Mouse (Mus musculus) midbrain, embryonic 11.5 days (tissue): Measurements from ENCODE around the gene Tulp3. TPM values are rescaled to one million over a fixed set of nuclear protein-coding genes. Genes with fewer than 3 reads are reported as not detected.

Source experiments
- ATAC-seq: fragments of 200-750 bp; cut with Nextera tagmentation; 2 replicates; pipeline ENCODE4 v1.8.0; 2017; ENCODE audit warnings: moderate TSS enrichment, moderate library complexity; ENCODE audit not compliant: low FRiP score
- DNase-seq: peaks from one replicate; pipeline ENCODE4 v3.0.0; 2015; ENCODE audit warnings: low spot score; ENCODE audit errors: missing footprints
- H3K27ac ChIP-seq: fragments of 300-500 bp; sonication (generic); 2 replicates; pipeline ENCODE4 v1.5.1; 2014; ENCODE audit warnings: low read depth, low read length
- H3K27me3 ChIP-seq: fragments of 300-500 bp; sonication (generic); 2 replicates; pipeline ENCODE4 v1.6.1; 2014; ENCODE audit warnings: mild to moderate bottlenecking, low read length, moderate library complexity, mixed read lengths; ENCODE audit not compliant: control insufficient read depth, insufficient read depth
- H3K36me3 ChIP-seq: fragments of 300-500 bp; sonication (generic); 2 replicates; pipeline ENCODE4 v1.6.1; 2014; ENCODE audit warnings: mild to moderate bottlenecking, low read length, moderate library complexity, mixed read lengths; ENCODE audit not compliant: control insufficient read depth, insufficient read depth
- H3K4me1 ChIP-seq: fragments of 300-500 bp; sonication (generic); 2 replicates; pipeline ENCODE4 v1.6.1; 2014; ENCODE audit warnings: low read length; ENCODE audit not compliant: control insufficient read depth, insufficient read depth
- H3K4me2 ChIP-seq: fragments of 300-500 bp; sonication (generic); 2 replicates; pipeline ENCODE4 v1.6.1; 2014; ENCODE audit warnings: mild to moderate bottlenecking, moderate library complexity
- H3K4me3 ChIP-seq: fragments of 300-500 bp; sonication (generic); 2 replicates; pipeline ENCODE4 v1.5.1; 2014; ENCODE audit warnings: low read depth, low read length
- H3K9ac ChIP-seq: fragments of 300-500 bp; sonication (generic); 2 replicates; pipeline ENCODE4 v1.6.1; 2014; ENCODE audit warnings: low read length
- H3K9me3 ChIP-seq: fragments of 300-500 bp; sonication (generic); 2 replicates; pipeline ENCODE4 v1.6.1; 2016; ENCODE audit warnings: low read length; ENCODE audit not compliant: control insufficient read depth
- WGBS: fragments of 180-500 bp; shearing (Covaris S2); extraction: QIAGEN DNeasy Blood & Tissue Kit; methylation state at CpG from one replicate; pipeline ENCODE4 v1.1.7; 2014; 5-methylcytosine and 5-hydroxymethylcytosine counted together
- polyA plus RNA-seq: library from polyadenylated mRNA; unstranded; fragments of >200 nt; fragmentation: Nextera tagmentation; extraction: Ambion mirVana; gene quantifications from 2 replicates; pipeline ENCODE4 v1.2.1, GENCODE M21; 2014

Gene Tulp3
- polyA plus RNA-seq, 1 experiment from 2014 or later, result 15.5 TPM

DNA sequence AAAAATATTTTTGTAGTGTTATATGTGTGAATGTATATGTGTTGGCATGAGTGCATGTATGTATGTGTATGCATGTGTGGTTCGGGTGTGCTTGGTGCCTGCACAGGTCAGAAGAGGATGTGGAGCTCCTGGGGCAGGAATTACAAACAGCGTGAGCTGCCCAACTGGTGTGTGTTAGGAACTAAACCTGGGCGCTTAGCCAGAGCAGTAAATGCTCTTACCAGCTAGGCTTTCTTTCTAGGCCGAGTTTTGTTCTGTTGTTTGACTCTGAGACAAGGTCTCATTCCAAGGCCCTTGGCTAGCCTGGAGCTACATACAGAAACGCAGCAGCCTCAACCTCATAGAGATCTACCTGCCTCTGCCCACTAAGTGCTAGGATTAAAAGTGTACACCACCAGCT lies 64.4 kb downstream of the Tulp3 start:
- no peaks in the 10 kb centered on the region for H3K9me3 ChIP-seq
- DNase-seq, result no peak
- no peak overlapping the region for H3K27ac ChIP-seq
- no peak overlapping the region for H3K9ac ChIP-seq
- H3K4me1 ChIP-seq, result no peaks in the 10 kb centered on the region
- H3K27me3 ChIP-seq, result no peaks in the 10 kb centered on the region
- H3K4me3 ChIP-seq, result no peak overlapping the region
- no peak for ATAC-seq
- no peaks in the 10 kb centered on the region for H3K36me3 ChIP-seq
- no peak overlapping the region for H3K4me2 ChIP-seq
- 84% methylated on average over 5 of the region's 5 CpGs for WGBS

GRCm38 (mm10) chr6:128288681-128289080 lies 67.0 kb downstream of the Tulp3 start:
- WGBS, result 82% methylated on average over 6 of the region's 6 CpGs
- H3K9ac ChIP-seq, result no peak overlapping the region
- H3K27ac ChIP-seq, result no peak overlapping the region
- no peaks in the 10 kb centered on the region for H3K9me3 ChIP-seq
- no peaks in the 10 kb centered on the region for H3K27me3 ChIP-seq
- H3K4me3 ChIP-seq, result no peak overlapping the region
- H3K4me2 ChIP-seq, result no peak overlapping the region
- no peaks in the 10 kb centered on the region for H3K36me3 ChIP-seq
- peaks cover 6% of the 10 kb centered on the region; the same call in 1 of the 2 replicates for H3K4me1 ChIP-seq
- DNase-seq (no peak), ATAC-seq (no peak)

- Histone ChIP-seq H3K9me3 (no peaks in the 10 kb centered on the region), H3K4me2 (peak overlapping the region; percentile 32; the same call in 1 of the 2 replicates), H3K27me3 (no peaks in the 10 kb centered on the region), H3K36me3 (no peaks in the 10 kb centered on the region), H3K27ac (no peak overlapping the region), H3K4me1 (peaks cover 10% of the 10 kb centered on the region; the same call in 1 of the 2 replicates), H3K4me3 (peak overlapping the region; percentile 3; the same call in 1 of the 2 replicates), H3K9ac (no peak overlapping the region; the same call in 1 of the 2 replicates)
- peak; percentile 64; the same call in 1 of the 2 replicates for ATAC-seq
- WGBS, result 15% methylated on average over 16 of the region's 16 CpGs
- DNase-seq, result no peak
These were observed 69.7 kb downstream of the Tulp3 start for GRCm38 (mm10) chr6:128285792-128286430.

DNA sequence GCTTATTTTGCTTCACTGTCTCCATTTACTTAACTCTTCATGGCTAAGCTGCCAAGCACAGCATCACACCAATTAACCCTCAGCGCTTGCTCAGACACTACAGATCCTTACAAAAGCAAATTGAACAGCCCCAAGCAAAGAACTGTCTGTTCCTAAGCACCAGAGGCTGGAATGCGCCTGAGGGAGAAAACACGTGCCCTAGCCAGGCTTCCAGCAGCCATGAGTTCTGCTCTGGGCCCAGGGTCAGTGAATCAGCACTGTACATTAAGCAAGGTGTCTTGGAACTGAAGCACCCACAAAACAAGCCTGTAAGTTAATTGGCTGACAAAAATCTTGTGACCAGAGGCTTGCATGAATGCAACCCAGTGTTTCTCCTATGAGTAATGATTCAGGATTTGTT lies 73.5 kb downstream of the Tulp3 start:
- peaks cover 10% of the 10 kb centered on the region; the same call in 1 of the 2 replicates for H3K4me1 ChIP-seq
- peak; percentile 54; the same call in 1 of the 2 replicates for ATAC-seq
- 14% methylated on average over 3 of the region's 3 CpGs for WGBS

DNA sequence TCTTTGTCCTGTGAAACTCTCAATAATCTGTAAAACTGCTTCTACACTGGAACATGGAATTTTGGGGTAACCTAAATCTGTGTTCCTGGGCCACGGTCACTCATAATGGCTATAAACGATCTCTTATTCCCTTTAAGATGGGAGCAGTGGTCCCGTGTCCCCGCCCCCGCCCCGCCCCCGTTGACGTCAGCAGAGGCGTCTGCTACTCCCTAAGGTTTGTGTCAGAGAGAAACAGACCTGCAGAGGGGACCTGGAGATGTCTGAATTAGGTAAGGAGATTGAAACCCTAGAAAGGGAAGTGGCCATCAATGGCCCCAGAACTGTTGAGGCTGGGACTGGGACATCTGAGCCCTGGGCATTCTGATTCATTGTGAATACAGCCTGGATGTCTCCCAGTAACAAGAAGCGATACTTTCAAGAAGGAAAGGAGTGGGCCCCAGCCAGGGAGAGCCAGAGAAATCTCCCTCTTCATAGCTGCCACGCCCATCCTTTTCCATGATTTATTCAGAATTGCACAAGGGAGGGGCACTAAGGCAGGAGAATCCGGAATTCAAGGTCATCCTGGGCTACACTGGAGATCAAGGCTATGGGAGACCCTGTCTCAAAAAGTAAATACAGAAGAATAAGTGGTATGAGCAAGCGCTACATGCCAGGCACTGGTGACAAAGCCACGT lies 75.0 kb downstream of the Tulp3 start:
- no peak for ATAC-seq
- WGBS, result 54% methylated on average over 14 of the region's 14 CpGs

More for the DNA sequence above, 73.5 kb downstream of the Tulp3 start:
- H3K4me2 ChIP-seq, result no peak overlapping the region
- no peaks in the 10 kb centered on the region for H3K27me3 ChIP-seq
- no peaks in the 10 kb centered on the region for H3K9me3 ChIP-seq
- H3K27ac ChIP-seq, result no peak overlapping the region
- no peaks in the 10 kb centered on the region for H3K36me3 ChIP-seq
- no peak overlapping the region for H3K4me3 ChIP-seq
- DNase-seq, result no peak
- H3K9ac ChIP-seq, result no peak overlapping the region

DNA sequence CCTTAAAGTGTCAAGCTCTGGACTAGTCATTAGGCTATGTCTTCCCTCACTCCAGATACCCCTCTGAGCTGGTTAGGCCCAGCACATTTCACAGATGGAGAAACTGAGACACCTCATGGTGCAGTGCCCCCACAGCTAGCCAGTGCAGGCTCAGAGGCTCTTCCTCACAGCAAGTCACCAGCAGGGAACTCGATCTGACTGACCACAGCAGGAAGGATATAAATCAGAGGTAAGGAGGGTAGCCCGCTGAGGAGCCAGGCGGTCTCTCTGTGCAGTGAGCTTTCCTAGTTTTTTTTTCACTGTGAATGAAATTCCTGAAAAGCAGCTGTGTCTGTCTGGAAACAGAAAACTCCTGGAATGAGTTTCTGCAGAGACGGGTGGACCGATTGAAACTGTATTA lies 76.0 kb downstream of the Tulp3 start:
- Histone ChIP-seq H3K27ac (no peak overlapping the region), H3K27me3 (no peaks in the 10 kb centered on the region), H3K4me2 (no peak overlapping the region), H3K4me3 (no peak overlapping the region), H3K9ac (no peak overlapping the region), H3K9me3 (no peaks in the 10 kb centered on the region), H3K4me1 (peaks cover 4% of the 10 kb centered on the region; the same call in 1 of the 2 replicates), H3K36me3 (no peaks in the 10 kb centered on the region)
- DNase-seq (peak; percentile 79), ATAC-seq (no peak)
- WGBS, result 66% methylated on average over 5 of the region's 5 CpGs

More for the DNA sequence above, 75.0 kb downstream of the Tulp3 start:
- H3K4me3 ChIP-seq, result no peak overlapping the region
- no peaks in the 10 kb centered on the region for H3K27me3 ChIP-seq
- H3K27ac ChIP-seq, result no peak overlapping the region
- DNase-seq, result no peak
- peaks cover 7% of the 10 kb centered on the region; the same call in 1 of the 2 replicates for H3K4me1 ChIP-seq
- H3K9me3 ChIP-seq, result no peaks in the 10 kb centered on the region
- no peak overlapping the region for H3K4me2 ChIP-seq
- no peaks in the 10 kb centered on the region for H3K36me3 ChIP-seq
- H3K9ac ChIP-seq, result no peak overlapping the region

DNA sequence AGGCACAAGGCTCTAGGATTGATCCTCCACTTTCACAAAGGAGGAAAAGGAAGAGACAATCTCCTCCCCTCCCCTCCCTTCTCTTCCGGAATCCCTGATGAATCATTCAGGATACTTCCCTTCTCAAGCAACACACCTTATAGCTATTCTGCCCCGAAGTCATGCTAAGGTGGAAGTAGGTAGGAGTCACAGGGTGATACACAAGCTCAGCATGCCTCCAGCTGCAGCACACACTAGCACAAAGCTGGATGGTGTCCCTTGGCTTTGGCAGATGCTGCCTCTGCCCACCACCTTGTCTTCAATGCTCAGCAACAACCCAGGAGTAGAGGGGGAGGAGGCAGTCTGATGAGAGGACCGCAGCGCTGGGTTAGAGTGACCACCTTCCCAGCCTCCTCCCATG lies 76.6 kb downstream of the Tulp3 start:
- peaks cover 4% of the 10 kb centered on the region; the same call in 1 of the 2 replicates for H3K4me1 ChIP-seq
- H3K9ac ChIP-seq, result no peak overlapping the region
- DNase-seq, result no peak
- H3K4me3 ChIP-seq, result no peak overlapping the region
- H3K4me2 ChIP-seq, result no peak overlapping the region
- no peak overlapping the region for H3K27ac ChIP-seq
- H3K9me3 ChIP-seq, result no peaks in the 10 kb centered on the region
- H3K27me3 ChIP-seq, result no peaks in the 10 kb centered on the region
- WGBS, result 73% methylated on average over 4 of the region's 4 CpGs
- no peaks in the 10 kb centered on the region for H3K36me3 ChIP-seq
- ATAC-seq, result no peak

DNA sequence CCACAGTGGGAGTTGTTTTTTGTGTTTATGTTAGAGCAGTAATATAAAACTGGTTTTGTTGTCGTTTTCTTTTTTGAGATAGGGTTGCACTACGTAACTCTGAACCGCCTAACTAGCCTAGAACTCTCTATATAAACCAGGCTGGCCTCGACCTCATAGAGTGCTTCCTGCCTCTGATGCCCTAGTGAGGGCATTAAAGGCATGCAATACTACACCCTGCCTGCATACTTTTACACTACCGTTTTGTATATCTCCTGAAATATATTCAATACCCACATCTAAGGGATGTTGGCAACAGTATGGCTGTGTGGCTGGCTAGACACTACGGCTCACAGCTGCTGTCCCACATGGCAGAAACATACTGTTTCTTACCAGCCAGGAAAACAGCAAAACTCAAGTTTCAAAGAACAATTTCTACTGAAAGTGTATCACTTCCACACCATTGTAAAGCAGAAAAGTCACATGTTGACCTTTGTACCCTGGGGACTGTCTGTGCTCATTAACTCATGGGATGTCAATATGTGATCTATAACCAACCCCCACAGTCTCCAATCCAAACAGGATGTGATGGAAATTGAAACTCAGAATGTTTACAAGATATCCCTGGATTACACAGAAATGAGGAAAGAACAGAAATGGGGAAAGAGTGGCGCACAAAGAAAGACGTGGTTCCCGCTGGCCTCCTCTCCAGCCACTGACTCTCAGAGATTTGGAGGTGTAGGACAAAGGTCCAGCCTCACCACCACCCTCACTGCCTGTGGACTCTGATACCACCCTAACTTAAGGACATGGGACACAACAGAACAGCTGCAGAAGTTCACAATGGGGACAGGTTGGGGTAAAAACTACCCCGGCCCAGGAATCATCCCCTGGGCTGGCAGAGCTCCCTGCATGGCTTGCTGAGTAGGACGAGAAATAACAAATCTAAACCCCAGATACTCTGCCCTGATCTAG lies 78.2 kb downstream of the Tulp3 start:
- WGBS, result 82% methylated on average over 11 of the region's 11 CpGs
- Histone ChIP-seq H3K4me1 (peaks cover 3% of the 10 kb centered on the region; the same call in 1 of the 2 replicates), H3K4me3 (no peak overlapping the region), H3K4me2 (no peak overlapping the region), H3K36me3 (no peaks in the 10 kb centered on the region), H3K9ac (no peak overlapping the region), H3K27ac (no peak overlapping the region), H3K27me3 (no peaks in the 10 kb centered on the region), H3K9me3 (no peaks in the 10 kb centered on the region)
- peak; percentile 44 for DNase-seq
- ATAC-seq, result no peak
